Mouse (Mus musculus) kidney, postnatal 10 days (tissue): ENCODE measurements around the gene Gm6509.
"Not testable (repeated sequence)": the region's sequence is repeated elsewhere in the genome, so short reads cannot be mapped to it uniquely, and the experiment has no call there.

ENCODE experiments used
- DNase-seq: peaks from one replicate; pipeline ENCODE4 v3.0.0; 2021; ENCODE audit warnings: mixed read lengths

Gene Gm6509

GRCm38 (mm10) chr5:94623679-94624078, at the start of gene Gm6509:
Gm6509 (plus strand) TSS chr5:94623979.
- DNase-seq, result not testable (repeated sequence)

GRCm38 (mm10) chr5:94616242-94616641, 7.5 kb upstream of the Gm6509 start, which contains the start of gene Gm3147:
Gm3147 (minus strand) TSS chr5:94616342.
- not testable (repeated sequence) for DNase-seq

GRCm38 (mm10) chr5:94648082-94648481, 24.3 kb downstream of the Gm6509 start, which contains the start of gene Gm6205:
Gm6205 (plus strand) TSS chr5:94648382.
- DNase-seq, result not testable (repeated sequence)
